In the genomic region with DNA sequence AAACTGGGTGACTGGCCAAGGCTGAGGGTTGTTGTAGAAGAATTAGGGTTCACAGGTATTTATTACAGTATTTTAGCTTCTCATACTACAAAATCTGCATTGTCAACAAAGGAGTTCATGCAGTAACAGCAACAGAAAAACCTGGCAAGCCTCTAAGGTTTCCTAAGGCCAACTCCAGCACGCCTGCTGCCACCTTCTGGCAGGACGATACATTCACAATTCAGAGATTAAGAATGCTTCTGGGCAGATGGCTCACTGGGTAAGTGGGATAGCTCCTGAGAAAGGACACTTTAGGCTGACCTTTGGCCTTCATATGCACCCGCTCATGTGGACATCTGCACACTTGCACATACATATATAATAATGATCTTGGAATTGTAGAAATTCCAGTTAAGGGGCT, we compare ENCODE assay signal across 9 mouse cellular contexts. TPM values are rescaled to one million over a fixed set of nuclear protein-coding genes. Genes with fewer than 3 reads are reported as not detected.
A peak's percentile ranks its signal among the peaks of the same experiment; 100 is the strongest.
DNase-seq lines count a peak whose midpoint lies in the region; ATAC-seq and TF ChIP-seq lines count a peak whose summit lies in the region.
"Had no signal": no experiment of that assay in that cellular context is flagged by ENCODE, and none has a peak within 500 bp of the region (broad histone marks: within the 10 kb centered on the region; RNA-seq: fewer than 3 reads in every experiment).

No protein-coding gene starts in this region.

- 45% methylated on average over 3 of the region's 3 CpGs for WGBS in forebrain, embryonic 14.5 days
- 47% methylated on average over 3 of the region's 3 CpGs for WGBS in forebrain, embryonic 12.5 days
- WGBS in kidney, postnatal 0 days, result 44% methylated on average over 3 of the region's 3 CpGs

- no peak overlapping the region for H3K27ac ChIP-seq in forebrain, embryonic 14.5 days (ENCODE audit: low read depth, low read length)
- no peak overlapping the region for H3K27ac ChIP-seq in forebrain, embryonic 12.5 days
- H3K27ac ChIP-seq in embryonic fibroblast, embryonic 13.5 days (ENCODE audit: insufficient read depth, low read length), result no peak overlapping the region
- H3K27ac ChIP-seq in kidney, postnatal 0 days, result no peak overlapping the region

- peaks cover 25% of the 10 kb centered on the region for H3K79me3 ChIP-seq in C2C12 (ENCODE audit: low read depth)

- no peaks in the 10 kb centered on the region for H3K9me3 ChIP-seq in forebrain, embryonic 14.5 days (replicated peaks; ENCODE audit: control insufficient read depth, low read length)
- no peaks in the 10 kb centered on the region for H3K9me3 ChIP-seq in forebrain, embryonic 12.5 days
- no peaks in the 10 kb centered on the region for H3K9me3 ChIP-seq in kidney, postnatal 0 days (replicated peaks; ENCODE audit: low read length)

- ATAC-seq in forebrain, embryonic 14.5 days, result no peak
- ATAC-seq in forebrain, embryonic 12.5 days (ENCODE audit: low FRiP score), result no peak
- peak; percentile 52; the same call in 1 of the 2 replicates for ATAC-seq in kidney, postnatal 0 days (replicated peaks; ENCODE audit: low FRiP score, low read depth)

- peak; percentile 72 for DNase-seq in forebrain, embryonic 14.5 days (ENCODE audit: low spot score)
- DNase-seq in adrenal gland, postnatal 36 days, result peak; percentile 68 to 79
- DNase-seq in kidney, postnatal 0 days (ENCODE audit: low spot score), result peak; percentile 85
- DNase-seq in lung, adult 18-20 months, result peak; percentile 36 to 53
- peak; percentile 52 to 79 for DNase-seq in spleen, postnatal 10 days (ENCODE audit: low spot score in 2 of 2)

- peaks cover 88% of the 10 kb centered on the region for H3K79me2 ChIP-seq in C2C12 (ENCODE audit: control insufficient read depth, insufficient read depth)

- TF ChIP-seq CTCF in C2C12 (IDR thresholded peaks at IDR 0.05; ENCODE audit: control insufficient read depth, insufficient read depth, insufficient read length), result peak; percentile 35
- TF ChIP-seq CTCF in embryonic fibroblast, embryonic 13.5 days (IDR thresholded peaks at IDR 0.05; ENCODE audit: borderline replicate concordance, insufficient read depth, low read length), result peak; percentile 77; the same call in 1 of the 2 replicates
- peak; percentile 81 for TF ChIP-seq CTCF in kidney, postnatal 0 days (IDR thresholded peaks at IDR 0.05; ENCODE audit: low read depth)

- no peak overlapping the region for H3K4me2 ChIP-seq in forebrain, embryonic 14.5 days (ENCODE audit: low read length)
- H3K4me2 ChIP-seq in forebrain, embryonic 12.5 days, result no peak overlapping the region
- H3K4me2 ChIP-seq in kidney, postnatal 0 days (ENCODE audit: low read length), result no peak overlapping the region

- H3K4me3 ChIP-seq in forebrain, embryonic 14.5 days (ENCODE audit: low read depth, low read length), result no peak overlapping the region
- no peak overlapping the region for H3K4me3 ChIP-seq in forebrain, embryonic 12.5 days (replicated peaks)
- H3K4me3 ChIP-seq in C2C12 (ENCODE audit: insufficient read depth, poor library complexity, severe bottlenecking), result no peak overlapping the region
- H3K4me3 ChIP-seq in embryonic fibroblast, embryonic 13.5 days (ENCODE audit: insufficient read depth, low read length), result no peak overlapping the region
- no peak overlapping the region for H3K4me3 ChIP-seq in kidney, postnatal 0 days (replicated peaks; ENCODE audit: low read depth, low read length)

- no peaks in the 10 kb centered on the region for H3K4me1 ChIP-seq in forebrain, embryonic 14.5 days (ENCODE audit: control insufficient read depth, insufficient read depth, low read length)
- H3K4me1 ChIP-seq in forebrain, embryonic 12.5 days, result no peaks in the 10 kb centered on the region
- H3K4me1 ChIP-seq in embryonic fibroblast, embryonic 13.5 days (ENCODE audit: control insufficient read depth, insufficient read depth, low read length), result no peaks in the 10 kb centered on the region
- H3K4me1 ChIP-seq in kidney, postnatal 0 days (replicated peaks; ENCODE audit: insufficient read depth, low read length), result no peaks in the 10 kb centered on the region

- no peak for TF ChIP-seq POLR2A in embryonic fibroblast, embryonic 13.5 days (IDR thresholded peaks at IDR 0.05; ENCODE audit: low read depth, low read length)

- no peak overlapping the region for H3K9ac ChIP-seq in forebrain, embryonic 14.5 days (ENCODE audit: low read length)
- H3K9ac ChIP-seq in forebrain, embryonic 12.5 days, result no peak overlapping the region
- no peak overlapping the region for H3K9ac ChIP-seq in kidney, postnatal 0 days (ENCODE audit: low read depth, low read length)

- no peak overlapping the region for H3ac ChIP-seq in C2C12 (ENCODE audit: control insufficient read depth, insufficient read length, low read depth)

- H3K36me3 ChIP-seq in forebrain, embryonic 14.5 days (ENCODE audit: control insufficient read depth, insufficient read depth, low read length), result peaks cover 69% of the 10 kb centered on the region
- H3K36me3 ChIP-seq in forebrain, embryonic 12.5 days (replicated peaks), result peaks cover 59% of the 10 kb centered on the region
- peaks cover 88% of the 10 kb centered on the region for H3K36me3 ChIP-seq in C2C12 (ENCODE audit: control insufficient read depth, insufficient read depth)
- peaks cover 37% of the 10 kb centered on the region for H3K36me3 ChIP-seq in kidney, postnatal 0 days (ENCODE audit: insufficient read depth, low read length)

- H3K27me3 ChIP-seq in forebrain, embryonic 14.5 days (replicated peaks; ENCODE audit: control insufficient read depth, insufficient read depth, low read length), result no peaks in the 10 kb centered on the region
- H3K27me3 ChIP-seq in forebrain, embryonic 12.5 days, result no peaks in the 10 kb centered on the region
- H3K27me3 ChIP-seq in C2C12 (ENCODE audit: control insufficient read depth, insufficient read depth, insufficient read length), result no peaks in the 10 kb centered on the region
- no peaks in the 10 kb centered on the region for H3K27me3 ChIP-seq in kidney, postnatal 0 days (ENCODE audit: insufficient read depth, low read length)

TF ChIP-seq in C2C12, 6 proteins besides CTCF, POLR2A, EP300 and RAD21:
- TF ChIP-seq MYOD1 (IDR thresholded peaks at IDR 0.05; ENCODE audit: control insufficient read depth, insufficient read length, low read depth) (no peak), MAX (IDR thresholded peaks at IDR 0.05) (no peak), FOSL1 (IDR thresholded peaks at IDR 0.05; ENCODE audit: insufficient read depth, low read length, poor library complexity, severe bottlenecking) (no peak), CEBPB (IDR thresholded peaks at IDR 0.05; ENCODE audit: low read depth) (no peak), MYOG (IDR thresholded peaks at IDR 0.05; ENCODE audit: control insufficient read depth, extremely low read depth, insufficient read length) (no peak), USF1 (IDR thresholded peaks at IDR 0.05; ENCODE audit: low read depth) (no peak)

RNA-seq across cellular contexts. Expression of a gene that starts 9.3 kb away (rescaled TPM):
- polyA plus RNA-seq in forebrain, embryonic 14.5 days (2014; fragmentation: Nextera tagmentation; extraction: Ambion mirVana), result 258 and 290 TPM in 2 replicates
- 227 and 231 TPM in 2 replicates for polyA plus RNA-seq in forebrain, embryonic 12.5 days (2016; fragmentation: Nextera tagmentation; extraction: Ambion mirVana)
- polyA plus RNA-seq in C2C12 (2012; fragmentation: generic; extraction: Trizol), result 300 TPM
- total RNA-seq in adrenal gland, postnatal 36 days (2021), result 100 to 1,000 TPM; 119 to 145 TPM
- 80.3 and 103 TPM in 2 replicates for polyA plus RNA-seq in embryonic fibroblast, embryonic 13.5 days (2011; ENCODE audit: insufficient read length, low read depth, missing spikeins)
- 305 and 316 TPM in 2 replicates for polyA plus RNA-seq in kidney, postnatal 0 days (2015; fragmentation: Nextera tagmentation; extraction: Ambion mirVana)

RNA-seq across cellular contexts. Expression of a gene that starts 9.3 kb away (rescaled TPM):
- 41.0 and 43.2 TPM in 2 replicates for polyA plus RNA-seq in forebrain, embryonic 14.5 days (2014; fragmentation: Nextera tagmentation; extraction: Ambion mirVana)
- 55.3 and 60.3 TPM in 2 replicates for polyA plus RNA-seq in forebrain, embryonic 12.5 days (2016; fragmentation: Nextera tagmentation; extraction: Ambion mirVana)
- 8.3 TPM for polyA plus RNA-seq in C2C12 (2012; fragmentation: generic; extraction: Trizol)
- total RNA-seq in adrenal gland, postnatal 36 days (2021), result 10 to 100 TPM; 58.1 to 63.2 TPM
- polyA plus RNA-seq in embryonic fibroblast, embryonic 13.5 days (2011; ENCODE audit: insufficient read length, low read depth, missing spikeins), result 51.8 and 64.2 TPM in 2 replicates
- 33.3 and 34.8 TPM in 2 replicates for polyA plus RNA-seq in kidney, postnatal 0 days (2015; fragmentation: Nextera tagmentation; extraction: Ambion mirVana)

RNA-seq across cellular contexts. Expression of a gene that starts 32.8 kb away (rescaled TPM):
- polyA plus RNA-seq in forebrain, embryonic 14.5 days (2014; fragmentation: Nextera tagmentation; extraction: Ambion mirVana), result 137 and 145 TPM in 2 replicates
- polyA plus RNA-seq in forebrain, embryonic 12.5 days (2016; fragmentation: Nextera tagmentation; extraction: Ambion mirVana), result 91.9 and 94.8 TPM in 2 replicates
- polyA plus RNA-seq in C2C12 (2012; fragmentation: generic; extraction: Trizol), result 23.4 TPM
- total RNA-seq in adrenal gland, postnatal 36 days (2021), result 100 to 1,000 TPM; 194 to 226 TPM
- 84.1 and 85.6 TPM in 2 replicates for polyA plus RNA-seq in embryonic fibroblast, embryonic 13.5 days (2011; ENCODE audit: insufficient read length, low read depth, missing spikeins)
- 97.2 and 99.1 TPM in 2 replicates for polyA plus RNA-seq in kidney, postnatal 0 days (2015; fragmentation: Nextera tagmentation; extraction: Ambion mirVana)

RNA-seq across cellular contexts. Expression of a gene that starts 50.6 kb away (rescaled TPM):
- polyA plus RNA-seq in forebrain, embryonic 14.5 days (2014; fragmentation: Nextera tagmentation; extraction: Ambion mirVana), result not detected in 2 replicates
- not detected in 2 replicates for polyA plus RNA-seq in forebrain, embryonic 12.5 days (2016; fragmentation: Nextera tagmentation; extraction: Ambion mirVana)
- not detected for polyA plus RNA-seq in C2C12 (2012; fragmentation: generic; extraction: Trizol)
- total RNA-seq in adrenal gland, postnatal 36 days (2021), result not detected
- polyA plus RNA-seq in embryonic fibroblast, embryonic 13.5 days (2011; ENCODE audit: insufficient read length, low read depth, missing spikeins), result not detected in 2 replicates
- polyA plus RNA-seq in kidney, postnatal 0 days (2015; fragmentation: Nextera tagmentation; extraction: Ambion mirVana), result not detected in 2 replicates
- total RNA-seq: layer of hippocampus, postnatal 25 days had no signal
